Mouse (Mus musculus) neural tube, embryonic 14.5 days (tissue): ENCODE measurements at regions not wholly inside any gene's neighbourhood (a gene's known extent, or its start where the extent isn't known, plus 50 kb on each side); places are given as distances from the start of the nearest gene placed in this dataset.

Experiments used
- ATAC-seq: fragments of 200-750 bp; cut with Nextera tagmentation; 2 replicates; pipeline ENCODE4 v1.8.0; 2017; ENCODE audit warnings: low read depth, mild to moderate bottlenecking, moderate TSS enrichment, moderate library complexity
- H3K27ac ChIP-seq: fragments of 300-500 bp; sonication (generic); 2 replicates; pipeline ENCODE4 v1.5.1; 2014; ENCODE audit warnings: low read depth, mild to moderate bottlenecking, control low read depth, low read length, moderate library complexity, mixed read lengths
- H3K27me3 ChIP-seq: fragments of 300-500 bp; sonication (generic); 2 replicates; pipeline ENCODE4 v1.6.1; 2014; ENCODE audit warnings: low read length; ENCODE audit not compliant: control insufficient read depth, insufficient read depth
- H3K36me3 ChIP-seq: fragments of 300-500 bp; sonication (generic); 2 replicates; pipeline ENCODE4 v1.6.1; 2014; ENCODE audit warnings: low read length, mixed read lengths; ENCODE audit not compliant: control insufficient read depth, insufficient read depth
- H3K4me1 ChIP-seq: fragments of 300-500 bp; sonication (generic); 2 replicates; pipeline ENCODE4 v1.6.1; 2014; ENCODE audit warnings: low read length; ENCODE audit not compliant: control insufficient read depth, insufficient read depth
- H3K4me2 ChIP-seq: fragments of 300-500 bp; sonication (generic); 2 replicates; pipeline ENCODE4 v1.6.1; 2014; ENCODE audit warnings: mild to moderate bottlenecking, low read depth, low read length, control low read depth
- H3K4me3 ChIP-seq: fragments of 300-500 bp; sonication (generic); 2 replicates; pipeline ENCODE4 v1.5.1; 2014; ENCODE audit warnings: low read depth, low read length, control low read depth, mixed read lengths
- H3K9ac ChIP-seq: fragments of 300-500 bp; sonication (generic); replicated peaks from 2 replicates; pipeline ENCODE4 v1.6.1; 2014; ENCODE audit warnings: low read depth, mild to moderate bottlenecking, control low read depth, low read length, mixed read lengths
- H3K9me3 ChIP-seq: fragments of 300-500 bp; sonication (generic); 2 replicates; pipeline ENCODE4 v1.6.1; 2016; ENCODE audit warnings: low read length; ENCODE audit not compliant: control insufficient read depth
- WGBS: fragments of 180-500 bp; shearing (Covaris S2); extraction: QIAGEN DNeasy Blood & Tissue Kit; methylation state at CpG from one replicate; pipeline ENCODE4 v1.1.7; 2014; 5-methylcytosine and 5-hydroxymethylcytosine counted together

DNA sequence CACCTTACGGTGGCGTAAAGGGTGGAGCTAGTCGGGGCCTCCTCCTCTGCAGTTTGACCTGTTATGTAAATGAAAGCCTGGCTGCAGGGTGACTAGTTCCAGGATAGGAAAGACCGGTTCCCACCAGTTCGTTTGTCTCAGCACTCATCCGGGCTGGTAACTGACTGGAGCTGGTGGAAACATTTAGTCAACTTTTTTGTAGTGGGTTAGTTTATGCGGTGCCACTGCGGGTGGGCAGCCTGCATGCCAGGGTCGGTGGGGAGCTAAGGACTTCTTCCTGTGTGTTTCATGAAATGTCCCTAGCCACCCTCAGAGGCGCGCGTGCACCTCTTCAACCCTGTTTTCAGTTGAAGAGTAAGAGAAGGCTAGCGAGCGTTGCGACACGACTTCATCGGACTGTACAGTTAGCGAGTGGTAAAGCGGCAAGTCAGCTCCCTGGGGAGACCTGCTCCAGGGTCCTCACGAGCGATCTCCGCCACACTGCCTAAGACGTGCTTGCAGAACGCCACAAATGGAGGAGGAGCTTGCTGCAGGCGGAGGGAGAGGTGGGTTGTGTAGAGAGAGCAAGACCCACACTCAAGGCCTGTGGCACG lies 76.5 kb upstream of the Gadd45a start:
- Histone ChIP-seq H3K4me3 (peak overlapping the region; percentile 14), H3K27me3 (no peaks in the 10 kb centered on the region), H3K4me2 (peak overlapping the region; percentile 33), H3K36me3 (no peaks in the 10 kb centered on the region), H3K27ac (no peak overlapping the region), H3K4me1 (no peaks in the 10 kb centered on the region; the same call in 1 of the 2 replicates), H3K9me3 (no peaks in the 10 kb centered on the region), H3K9ac (no peak overlapping the region)
- ATAC-seq = peak; percentile 75
- WGBS = 10% methylated on average over 26 of the region's 26 CpGs

DNA sequence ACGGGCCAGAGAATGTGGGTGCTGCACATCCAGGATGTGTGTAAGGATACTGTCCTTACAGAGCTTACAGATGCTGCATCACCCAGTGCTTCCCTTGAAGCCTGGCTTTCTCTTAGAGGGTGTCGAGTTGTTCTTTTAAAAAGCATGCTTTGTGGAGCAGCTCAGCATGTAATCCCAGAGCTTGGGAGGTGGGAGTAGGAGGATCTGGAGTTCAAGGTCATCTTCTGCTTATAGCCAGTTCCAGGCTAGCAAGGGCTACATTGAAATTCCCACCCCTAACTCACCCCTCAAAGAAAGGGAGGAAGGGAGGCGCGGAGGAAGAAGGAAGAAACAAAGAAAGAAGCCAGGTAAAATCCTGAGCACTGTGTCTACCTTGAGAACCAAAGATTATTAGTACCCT lies 76.0 kb upstream of the Gadd45a start:
- no peaks in the 10 kb centered on the region for H3K9me3 ChIP-seq
- no peaks in the 10 kb centered on the region; the same call in 1 of the 2 replicates for H3K4me1 ChIP-seq
- H3K9ac ChIP-seq = no peak overlapping the region
- no peak overlapping the region for H3K4me3 ChIP-seq
- ATAC-seq = no peak
- no peaks in the 10 kb centered on the region for H3K27me3 ChIP-seq
- H3K4me2 ChIP-seq = no peak overlapping the region
- no peak overlapping the region for H3K27ac ChIP-seq
- no peaks in the 10 kb centered on the region for H3K36me3 ChIP-seq
- whole genome bisulfite sequencing = 69% methylated on average over 4 of the region's 4 CpGs

DNA sequence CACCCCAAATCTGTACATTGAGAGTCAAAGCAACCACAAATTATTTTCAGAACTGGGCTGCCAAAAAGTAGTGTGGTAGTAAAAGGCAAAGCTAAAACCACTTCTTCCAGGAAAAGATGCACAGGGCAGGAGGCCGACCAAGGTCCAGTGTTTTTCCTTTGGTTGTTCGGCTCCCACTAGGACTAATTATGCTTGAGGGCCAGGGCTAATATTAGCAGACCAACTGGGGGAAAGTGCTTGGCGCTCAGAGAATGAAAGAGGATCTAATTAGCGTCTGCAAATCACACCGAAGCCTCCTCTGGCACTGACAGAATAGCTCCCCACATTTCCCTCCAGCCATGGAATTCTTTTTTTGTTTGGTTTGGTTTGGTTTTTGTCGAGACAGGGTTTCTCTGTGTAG lies 75.1 kb upstream of the Gadd45a start:
- H3K4me3 ChIP-seq = no peak overlapping the region
- H3K27me3 ChIP-seq = no peaks in the 10 kb centered on the region
- no peaks in the 10 kb centered on the region for H3K36me3 ChIP-seq
- no peak overlapping the region for H3K27ac ChIP-seq
- 38% methylated on average over 6 of the region's 6 CpGs for WGBS
- no peaks in the 10 kb centered on the region for H3K9me3 ChIP-seq
- H3K4me2 ChIP-seq = no peak overlapping the region
- no peak overlapping the region for H3K9ac ChIP-seq
- ATAC-seq = no peak
- H3K4me1 ChIP-seq = no peaks in the 10 kb centered on the region; the same call in 1 of the 2 replicates

DNA sequence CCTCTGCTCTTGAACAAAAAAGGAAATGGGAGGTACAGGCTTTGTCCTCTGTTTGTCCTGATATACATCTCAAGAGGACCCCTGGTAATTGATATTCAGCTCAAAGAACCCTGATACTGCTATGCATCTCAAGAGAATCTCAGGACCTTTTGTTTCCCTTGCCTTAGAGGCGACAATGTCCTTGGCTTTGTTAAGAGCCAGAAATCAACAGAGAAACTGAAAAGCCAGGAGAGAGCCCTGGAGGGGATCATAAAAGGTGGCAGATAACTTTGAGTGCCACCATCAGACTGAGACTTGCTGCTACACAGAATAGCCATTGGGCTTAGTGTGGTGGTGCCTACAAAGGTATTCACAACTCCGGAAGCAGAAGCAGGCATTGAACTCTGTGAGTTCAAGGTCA lies 74.3 kb upstream of the Gadd45a start:
- Histone ChIP-seq H3K27ac (no peak overlapping the region), H3K9me3 (no peaks in the 10 kb centered on the region), H3K4me1 (no peaks in the 10 kb centered on the region; the same call in 1 of the 2 replicates), H3K36me3 (no peaks in the 10 kb centered on the region), H3K9ac (no peak overlapping the region), H3K27me3 (no peaks in the 10 kb centered on the region), H3K4me3 (no peak overlapping the region), H3K4me2 (no peak overlapping the region)
- 62% methylated on average over 2 of the region's 2 CpGs for WGBS
- no peak for ATAC-seq

DNA sequence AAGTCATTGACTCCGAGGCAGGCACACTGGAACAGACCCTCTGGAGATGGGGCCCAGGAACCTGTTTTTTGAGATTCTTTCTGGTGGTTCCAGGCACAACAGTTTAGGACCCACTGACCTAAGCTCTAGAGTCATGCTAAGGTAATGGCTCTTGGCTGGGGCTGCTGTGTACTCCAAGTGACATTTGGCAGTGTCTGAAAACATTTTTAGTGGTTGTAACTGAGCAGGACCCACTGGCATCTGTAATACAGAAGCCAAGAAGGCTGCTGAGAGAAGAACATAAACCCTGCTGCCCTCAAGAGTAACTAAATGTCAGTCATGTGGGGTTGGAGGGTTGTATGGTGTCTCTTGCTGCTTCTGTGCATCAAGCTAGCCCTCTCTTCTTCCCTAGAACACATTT lies 73.1 kb upstream of the Gadd45a start:
- no peak overlapping the region for H3K27ac ChIP-seq
- no peaks in the 10 kb centered on the region for H3K9me3 ChIP-seq
- H3K4me2 ChIP-seq = no peak overlapping the region
- no peak overlapping the region for H3K4me3 ChIP-seq
- no peak overlapping the region for H3K9ac ChIP-seq
- no peaks in the 10 kb centered on the region for H3K36me3 ChIP-seq
- no peaks in the 10 kb centered on the region for H3K27me3 ChIP-seq
- ATAC-seq = no peak
- 69% methylated on average over 1 of the region's 1 CpGs for WGBS
- H3K4me1 ChIP-seq = no peaks in the 10 kb centered on the region; the same call in 1 of the 2 replicates

DNA sequence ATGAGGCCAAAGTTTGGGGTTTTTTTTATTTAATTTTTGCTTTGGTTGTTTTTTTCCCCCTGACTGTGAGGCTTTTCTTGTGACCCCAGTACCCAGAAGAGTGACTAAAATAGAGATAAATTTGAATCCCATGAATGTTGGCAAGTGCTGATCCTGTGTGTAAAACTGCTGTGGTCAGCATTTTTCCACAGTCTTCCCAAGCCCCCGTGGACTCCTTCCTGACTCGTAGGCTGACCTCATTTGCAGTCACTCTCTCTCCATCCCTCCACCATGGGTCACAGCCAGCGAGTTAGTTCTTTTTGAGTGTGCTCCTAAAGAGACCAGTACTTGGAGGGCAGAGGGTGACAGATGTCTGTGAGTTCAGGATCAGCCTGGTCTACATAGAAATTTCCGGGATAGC lies 72.5 kb upstream of the Gadd45a start:
- no peak overlapping the region for H3K27ac ChIP-seq
- H3K9ac ChIP-seq = no peak overlapping the region
- 61% methylated on average over 4 of the region's 4 CpGs for WGBS
- no peaks in the 10 kb centered on the region for H3K9me3 ChIP-seq
- no peaks in the 10 kb centered on the region; the same call in 1 of the 2 replicates for H3K4me1 ChIP-seq
- no peak for ATAC-seq
- no peaks in the 10 kb centered on the region for H3K27me3 ChIP-seq
- no peaks in the 10 kb centered on the region for H3K36me3 ChIP-seq
- no peak overlapping the region for H3K4me2 ChIP-seq
- no peak overlapping the region for H3K4me3 ChIP-seq

DNA sequence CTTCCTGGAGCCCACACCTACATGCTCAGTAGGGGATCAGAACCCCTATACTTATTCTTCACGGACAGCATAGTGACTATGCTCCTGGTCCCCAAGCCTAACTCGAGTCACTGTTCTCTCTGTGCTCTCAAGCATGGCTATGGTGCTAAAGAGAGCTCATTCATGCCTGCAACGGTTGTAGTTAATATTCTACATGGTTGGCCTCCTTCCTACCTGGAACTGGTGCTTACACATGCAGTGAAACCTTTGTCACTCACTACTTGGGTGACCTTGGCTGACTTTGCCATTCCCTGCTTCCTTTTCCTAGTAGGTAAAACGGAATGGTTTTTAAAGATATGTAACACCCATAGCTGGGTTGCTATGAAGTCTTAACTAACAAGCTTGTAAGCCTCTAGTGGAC lies 70.3 kb upstream of the Gadd45a start:
- Histone ChIP-seq H3K27ac (no peak overlapping the region), H3K36me3 (no peaks in the 10 kb centered on the region), H3K4me2 (no peak overlapping the region), H3K9ac (no peak overlapping the region), H3K4me3 (no peak overlapping the region), H3K9me3 (no peaks in the 10 kb centered on the region), H3K4me1 (no peaks in the 10 kb centered on the region), H3K27me3 (no peaks in the 10 kb centered on the region)
- no peak for ATAC-seq
- WGBS = 88% methylated on average over 4 of the region's 4 CpGs

DNA sequence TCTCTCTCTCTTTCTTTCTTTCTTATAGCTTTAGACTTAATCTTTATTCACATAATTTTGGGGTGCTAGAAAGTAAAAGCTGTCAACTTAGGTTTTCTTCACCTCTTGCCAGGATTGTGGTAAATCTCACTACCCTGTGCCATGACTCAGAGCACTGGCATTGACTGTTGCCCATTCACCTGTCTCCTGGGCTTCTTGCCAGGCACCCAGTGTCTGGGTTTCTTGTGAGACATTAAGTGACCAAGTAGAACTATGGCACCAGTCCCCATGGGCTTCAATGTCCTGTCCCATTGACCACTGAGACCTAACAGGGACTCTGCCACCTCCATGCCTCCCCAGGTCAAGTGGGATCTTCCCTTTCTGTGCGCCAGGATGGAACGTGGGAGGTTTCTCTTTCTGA lies 69.2 kb upstream of the Gadd45a start:
- H3K27ac ChIP-seq = no peak overlapping the region
- WGBS = 93% methylated on average over 2 of the region's 2 CpGs

DNA sequence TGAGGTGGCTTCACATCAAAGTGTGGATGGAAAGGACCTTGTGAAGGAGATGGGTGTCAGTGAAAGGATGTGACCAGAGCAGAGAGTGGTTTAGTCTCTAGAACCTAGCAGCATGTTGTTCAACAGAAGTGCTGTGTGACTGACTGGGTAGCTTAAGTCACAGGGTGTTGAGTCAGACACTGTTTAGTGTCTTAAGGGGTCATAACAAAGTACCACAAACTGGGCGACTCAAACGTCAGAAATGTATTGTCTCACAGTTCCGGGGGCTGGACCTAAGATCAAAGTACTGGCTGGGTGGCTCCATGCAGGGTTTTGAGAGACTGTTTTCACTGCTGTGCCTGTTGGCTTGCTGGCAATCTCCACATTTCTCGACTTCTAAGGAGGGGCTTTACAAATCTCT lies 68.1 kb upstream of the Gadd45a start:
- no peak overlapping the region for H3K4me3 ChIP-seq
- 2% methylated on average over 4 of the region's 4 CpGs for WGBS
- H3K4me2 ChIP-seq = no peak overlapping the region
- no peaks in the 10 kb centered on the region for H3K36me3 ChIP-seq
- no peaks in the 10 kb centered on the region for H3K4me1 ChIP-seq
- H3K9me3 ChIP-seq = no peaks in the 10 kb centered on the region
- no peaks in the 10 kb centered on the region for H3K27me3 ChIP-seq
- no peak overlapping the region for H3K9ac ChIP-seq
- no peak overlapping the region for H3K27ac ChIP-seq
- no peak for ATAC-seq

More for the DNA sequence above, 69.2 kb upstream of the Gadd45a start:
- Histone ChIP-seq H3K36me3 (no peaks in the 10 kb centered on the region), H3K9ac (no peak overlapping the region), H3K4me2 (no peak overlapping the region), H3K4me3 (no peak overlapping the region), H3K27me3 (no peaks in the 10 kb centered on the region), H3K4me1 (no peaks in the 10 kb centered on the region), H3K9me3 (no peaks in the 10 kb centered on the region)
- no peak for ATAC-seq
